Mouse (Mus musculus): ENCODE measurements around the gene Commd4. TPM values are rescaled to one million over a fixed set of nuclear protein-coding genes. Genes with fewer than 3 reads are reported as not detected.

Gene Commd4
- total RNA-seq (2023), result 116 to 136 TPM (median 126 TPM) in 4 replicates

DNA sequence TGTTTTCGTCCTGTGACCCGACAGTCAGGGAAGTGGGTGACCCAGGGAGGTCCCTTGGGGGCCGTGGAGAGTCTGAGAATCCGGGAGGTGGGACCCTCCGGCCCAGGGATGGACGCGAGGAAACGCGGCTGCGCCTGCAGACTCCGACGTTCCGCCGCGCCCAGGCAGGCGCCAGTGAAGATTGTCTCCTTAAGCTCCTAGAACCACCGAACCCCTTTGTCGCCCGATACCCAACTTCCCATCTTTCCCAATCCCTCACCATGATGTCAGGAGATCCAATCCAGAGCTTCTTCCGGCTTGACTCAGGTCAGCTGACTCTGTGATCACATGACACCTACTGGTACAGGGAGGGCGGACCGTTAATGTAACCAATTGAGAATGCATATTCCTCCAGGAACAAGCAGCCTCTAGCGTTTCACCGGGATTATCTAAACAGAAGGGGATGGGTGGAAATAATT, at the start of gene Commd4:
TSS of gene Commd4 (minus strand) at position 319 of the 458 bp plus-strand sequence.

DNA sequence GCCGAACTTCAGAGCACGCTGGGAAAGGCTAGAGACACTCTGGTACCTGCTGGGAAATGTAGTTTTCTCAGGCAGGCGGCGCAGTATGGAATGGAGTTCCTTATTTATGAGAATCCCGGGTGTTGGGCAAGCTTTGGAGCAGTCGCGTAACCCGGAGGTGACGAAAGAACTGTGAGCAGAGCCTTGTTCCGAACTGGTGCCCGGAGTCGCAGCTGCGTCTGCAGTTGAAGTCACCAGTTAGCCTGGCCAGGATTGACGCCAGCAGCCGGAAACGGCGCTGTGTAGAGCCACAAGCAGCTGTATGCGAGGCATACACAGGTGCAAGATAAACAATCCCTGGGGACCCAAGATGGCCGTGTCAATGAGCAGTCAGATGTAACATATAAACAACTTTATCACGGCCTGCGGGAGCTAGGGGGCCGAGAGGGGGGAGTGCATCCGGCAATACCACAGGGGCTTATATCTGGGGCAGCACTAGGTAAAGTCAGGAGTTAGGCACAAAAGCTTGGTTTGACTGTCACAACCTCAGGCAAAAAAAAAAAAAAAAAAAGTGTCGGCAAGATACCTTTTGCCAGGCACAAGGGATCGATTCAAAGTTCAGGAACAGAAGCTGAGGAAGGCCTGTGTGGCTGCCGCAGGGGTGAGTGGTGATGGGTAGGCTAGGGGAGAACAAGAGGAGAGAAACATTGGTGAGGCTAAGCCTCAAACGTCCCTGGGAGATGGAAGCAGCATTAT, 9.8 kb downstream of the Commd4 start, which contains the start of gene Neil1:
TSS of gene Neil1 (minus strand) at position 162 of the 735 bp plus-strand sequence.

DNA sequence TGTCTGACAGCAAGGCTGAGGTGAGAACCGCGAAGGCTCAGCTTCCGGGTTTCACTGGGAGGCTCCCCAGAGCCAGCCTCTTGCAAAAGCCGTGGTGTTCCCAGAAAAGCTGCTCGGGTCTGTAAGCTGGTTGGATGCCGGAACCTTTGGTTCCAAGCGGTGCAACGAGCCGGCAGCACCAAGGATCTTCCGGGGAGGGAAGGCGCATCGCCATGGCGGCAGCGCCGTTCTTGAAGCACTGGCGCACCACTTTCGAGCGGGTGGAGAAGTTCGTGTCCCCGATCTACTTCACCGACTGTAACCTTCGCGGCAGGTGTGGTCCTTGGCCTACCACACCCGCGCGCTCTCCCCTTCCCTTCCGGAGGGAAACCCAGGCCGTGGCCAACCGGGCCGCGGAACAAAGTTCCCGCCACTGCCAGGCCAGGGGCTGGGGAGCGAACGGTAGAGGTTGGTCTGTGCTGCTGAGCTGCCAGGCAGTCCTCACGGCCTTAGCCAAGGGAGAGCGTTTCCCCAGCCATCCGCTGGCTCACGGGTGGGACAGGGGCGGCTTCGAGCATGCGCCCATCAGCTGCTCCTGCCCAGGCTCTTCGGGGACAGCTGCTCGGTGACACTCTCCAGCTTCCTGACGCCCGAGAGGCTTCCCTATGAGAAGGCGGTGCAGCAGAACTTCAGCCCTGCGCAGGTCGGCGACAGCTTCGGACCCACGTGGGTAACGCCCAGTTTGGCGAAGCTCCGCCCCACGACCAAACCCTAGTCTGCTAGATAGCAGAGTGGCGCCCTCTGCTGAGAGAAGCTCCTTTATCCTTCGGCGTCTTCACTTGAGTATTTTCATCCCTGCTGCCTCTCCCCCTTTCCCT, 27.3 kb downstream of the Commd4 start, which contains the start of gene Man2c1:
TSS of gene Man2c1 (plus strand) at position 114 of the 857 bp plus-strand sequence.

Other genes starting within 250 kb of the Commd4 start
- gene Snx33, start 230.0 kb downstream of the Commd4 start, total RNA-seq (2023), result 12.1 to 12.7 TPM (median 12.3 TPM) in 4 replicates
- gene Imp3, start 220.9 kb downstream of the Commd4 start, total RNA-seq (2023), result 58.8 to 64.1 TPM (median 61.5 TPM) in 4 replicates
- gene Snupn, start 207.5 kb downstream of the Commd4 start, total RNA-seq (2023), result 8.7 to 11.6 TPM (median 10.1 TPM) in 4 replicates
- 14.7 to 18.5 TPM (median 15.8 TPM) in 4 replicates for gene Ptpn9, start 163.4 kb downstream of the Commd4 start, total RNA-seq (2023)
- gene Sin3a, start 86.3 kb downstream of the Commd4 start, total RNA-seq (2023), result 127 to 137 TPM (median 127 TPM) in 4 replicates
- 123 to 155 TPM (median 139 TPM) in 4 replicates for gene Man2c1, start 27.6 kb downstream of the Commd4 start, total RNA-seq (2023)
- gene Neil1, start 10.0 kb downstream of the Commd4 start, total RNA-seq (2023), result 68.1 to 79.7 TPM (median 75.1 TPM) in 4 replicates
- not detected in 4 replicates for gene Trcg1, start 78.2 kb upstream of the Commd4 start, total RNA-seq (2023)
- gene 1700017B05Rik, start 104.3 kb upstream of the Commd4 start, total RNA-seq (2023), result 179 to 204 TPM (median 189 TPM) in 4 replicates

All from B cell, adult 62 days (primary cell).